Mouse (Mus musculus): ENCODE measurements at regions not wholly inside any gene's neighbourhood (a gene's known extent, or its start where the extent isn't known, plus 50 kb on each side); places are given as distances from the start of the nearest gene placed in this dataset.
"Not testable (repeated sequence)": the region's sequence is repeated elsewhere in the genome, so short reads cannot be mapped to it uniquely, and the experiment has no call there.

DNA sequence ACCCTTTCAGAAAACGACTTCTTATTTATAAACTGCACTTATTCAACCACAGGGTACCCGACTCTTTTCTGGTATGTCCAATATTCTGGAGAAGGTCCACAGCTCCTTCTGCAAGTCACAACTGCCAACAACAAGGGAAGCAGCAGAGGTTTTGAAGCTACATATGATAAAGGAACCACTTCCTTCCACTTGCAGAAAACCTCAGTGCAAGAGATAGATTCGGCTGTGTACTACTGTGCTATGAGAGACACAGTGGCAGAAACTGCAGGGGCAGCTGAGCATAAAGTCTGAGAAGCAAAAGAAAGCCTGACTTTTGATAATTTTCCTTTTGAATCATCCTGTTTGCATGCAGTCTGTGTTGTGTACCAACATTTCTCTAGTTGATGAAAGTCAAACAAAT is 823.8 kb downstream of the Dad1 start:
- H3K27me3 ChIP-seq (ENCODE audit: control insufficient read depth, insufficient read depth, low read length); H3K36me3 ChIP-seq (ENCODE audit: control insufficient read depth, insufficient read depth, low read length); H3K9ac ChIP-seq (ENCODE audit: low read length); H3K4me1 ChIP-seq (ENCODE audit: control insufficient read depth, insufficient read depth, low read length); H3K9me3 ChIP-seq (replicated peaks; ENCODE audit: control insufficient read depth, low read length); H3K4me2 ChIP-seq (ENCODE audit: low read depth, low read length); H3K27ac ChIP-seq (ENCODE audit: low read length); ATAC-seq (ENCODE audit: insufficient read depth, low FRiP score); H3K4me3 ChIP-seq (replicated peaks; ENCODE audit: low read length): not testable (repeated sequence)
- WGBS, result 42% methylated on average over 2 of the region's 3 CpGs

GRCm38 (mm10) chr14:53428447-53428846 is 825.5 kb downstream of the Dad1 start:
- WGBS, result 88% methylated on average over 1 of the region's 1 CpGs
- H3K9ac ChIP-seq (ENCODE audit: low read length), result not testable (repeated sequence)

DNA sequence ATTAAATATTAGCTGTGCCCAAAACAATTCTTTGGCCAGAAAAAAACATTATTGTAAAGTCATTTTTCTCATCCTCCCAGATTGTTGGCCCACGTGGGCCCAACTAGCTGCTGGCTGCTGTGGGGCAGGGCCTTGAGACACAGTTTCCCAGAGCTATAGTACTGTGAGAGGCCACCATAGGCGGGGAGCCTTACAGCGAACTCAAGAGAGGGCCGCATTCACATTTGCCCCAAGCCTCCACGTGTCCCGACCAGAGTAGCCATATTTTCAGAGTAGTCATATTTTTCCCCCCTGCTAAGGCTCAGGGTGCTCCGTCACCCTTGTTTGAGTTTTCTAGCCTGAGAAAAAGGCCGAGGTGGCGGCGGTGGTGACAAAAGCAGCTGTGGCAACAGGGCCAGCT is 826.3 kb downstream of the Dad1 start:
- H3K4me3 ChIP-seq (replicated peaks; ENCODE audit: low read length); H3K9me3 ChIP-seq (replicated peaks; ENCODE audit: control insufficient read depth, low read length); H3K27me3 ChIP-seq (ENCODE audit: control insufficient read depth, insufficient read depth, low read length); ATAC-seq (ENCODE audit: insufficient read depth, low FRiP score); H3K27ac ChIP-seq (ENCODE audit: low read length); H3K4me2 ChIP-seq (ENCODE audit: low read depth, low read length); H3K9ac ChIP-seq (ENCODE audit: low read length); H3K4me1 ChIP-seq (ENCODE audit: control insufficient read depth, insufficient read depth, low read length); H3K36me3 ChIP-seq (ENCODE audit: control insufficient read depth, insufficient read depth, low read length): not testable (repeated sequence)
- WGBS, result 78% methylated on average over 10 of the region's 10 CpGs

More at GRCm38 (mm10) chr14:53428447-53428846, 825.5 kb downstream of the Dad1 start:
- not testable (repeated sequence) for H3K4me3 ChIP-seq (replicated peaks; ENCODE audit: low read length); H3K27ac ChIP-seq (ENCODE audit: low read length); H3K27me3 ChIP-seq (ENCODE audit: control insufficient read depth, insufficient read depth, low read length); H3K4me1 ChIP-seq (ENCODE audit: control insufficient read depth, insufficient read depth, low read length); H3K4me2 ChIP-seq (ENCODE audit: low read depth, low read length); ATAC-seq (ENCODE audit: insufficient read depth, low FRiP score); H3K9me3 ChIP-seq (replicated peaks; ENCODE audit: control insufficient read depth, low read length); H3K36me3 ChIP-seq (ENCODE audit: control insufficient read depth, insufficient read depth, low read length)

- not testable (repeated sequence) for H3K27ac ChIP-seq (ENCODE audit: low read length); H3K4me1 ChIP-seq (ENCODE audit: control insufficient read depth, insufficient read depth, low read length); H3K36me3 ChIP-seq (ENCODE audit: control insufficient read depth, insufficient read depth, low read length); H3K9me3 ChIP-seq (replicated peaks; ENCODE audit: control insufficient read depth, low read length); H3K27me3 ChIP-seq (ENCODE audit: control insufficient read depth, insufficient read depth, low read length); H3K4me3 ChIP-seq (replicated peaks; ENCODE audit: low read length); H3K9ac ChIP-seq (ENCODE audit: low read length); H3K4me2 ChIP-seq (ENCODE audit: low read depth, low read length); ATAC-seq (ENCODE audit: insufficient read depth, low FRiP score)
- 50% methylated on average over 1 of the region's 2 CpGs for WGBS
Measured at GRCm38 (mm10) chr14:53416955-53417354, 836.9 kb downstream of the Dad1 start.

DNA sequence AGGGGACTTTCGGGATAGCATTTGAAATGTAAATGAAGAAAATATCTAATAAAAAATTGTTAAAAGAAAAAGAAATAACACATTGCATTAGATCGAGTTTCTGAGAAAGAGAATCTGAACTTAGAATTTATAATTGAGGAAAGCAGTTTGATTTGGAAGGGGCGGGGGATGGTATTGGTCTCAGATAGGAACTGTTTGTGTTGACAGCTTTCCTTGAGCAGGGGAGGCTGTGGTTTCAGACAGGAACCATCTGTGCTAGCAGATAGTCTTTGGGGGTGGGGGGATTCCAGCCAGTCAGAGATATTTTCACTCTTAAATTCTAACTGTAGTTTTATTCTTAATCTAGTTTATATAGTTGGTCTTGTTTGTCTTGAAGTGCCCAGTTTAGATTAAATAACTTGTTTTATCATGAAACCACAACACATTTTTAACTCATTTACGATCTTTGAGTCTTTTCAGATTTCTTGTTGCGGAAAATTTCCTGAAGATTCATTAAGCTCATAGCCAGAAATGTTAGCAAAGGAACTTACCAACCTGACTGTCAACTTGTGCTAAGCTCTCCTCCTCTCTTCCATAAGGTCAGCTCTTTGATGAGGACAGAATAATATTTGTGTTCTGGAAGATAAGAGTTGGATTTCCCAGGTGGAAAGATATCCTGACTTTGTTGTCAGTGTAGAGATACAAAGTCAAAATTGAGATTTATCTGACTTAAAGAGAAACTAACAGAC is 846.2 kb downstream of the Dad1 start:
- 60% methylated on average over 2 of the region's 5 CpGs for WGBS
- not testable (repeated sequence) for H3K9ac ChIP-seq (ENCODE audit: low read length); H3K4me1 ChIP-seq (ENCODE audit: control insufficient read depth, insufficient read depth, low read length); H3K4me3 ChIP-seq (replicated peaks; ENCODE audit: low read length); H3K4me2 ChIP-seq (ENCODE audit: low read depth, low read length); H3K27ac ChIP-seq (ENCODE audit: low read length); ATAC-seq (ENCODE audit: insufficient read depth, low FRiP score); H3K9me3 ChIP-seq (replicated peaks; ENCODE audit: control insufficient read depth, low read length); H3K36me3 ChIP-seq (ENCODE audit: control insufficient read depth, insufficient read depth, low read length); H3K27me3 ChIP-seq (ENCODE audit: control insufficient read depth, insufficient read depth, low read length)

GRCm38 (mm10) chr14:53390307-53390706 is 863.6 kb downstream of the Dad1 start:
- not testable (repeated sequence) for H3K9ac ChIP-seq (ENCODE audit: low read length); H3K27me3 ChIP-seq (ENCODE audit: control insufficient read depth, insufficient read depth, low read length); H3K27ac ChIP-seq (ENCODE audit: low read length); ATAC-seq (ENCODE audit: insufficient read depth, low FRiP score); H3K9me3 ChIP-seq (replicated peaks; ENCODE audit: control insufficient read depth, low read length); H3K36me3 ChIP-seq (ENCODE audit: control insufficient read depth, insufficient read depth, low read length); H3K4me3 ChIP-seq (replicated peaks; ENCODE audit: low read length); H3K4me2 ChIP-seq (ENCODE audit: low read depth, low read length); H3K4me1 ChIP-seq (ENCODE audit: control insufficient read depth, insufficient read depth, low read length)
- no CpG with 5 or more reads among the region's 1 CpGs for WGBS

DNA sequence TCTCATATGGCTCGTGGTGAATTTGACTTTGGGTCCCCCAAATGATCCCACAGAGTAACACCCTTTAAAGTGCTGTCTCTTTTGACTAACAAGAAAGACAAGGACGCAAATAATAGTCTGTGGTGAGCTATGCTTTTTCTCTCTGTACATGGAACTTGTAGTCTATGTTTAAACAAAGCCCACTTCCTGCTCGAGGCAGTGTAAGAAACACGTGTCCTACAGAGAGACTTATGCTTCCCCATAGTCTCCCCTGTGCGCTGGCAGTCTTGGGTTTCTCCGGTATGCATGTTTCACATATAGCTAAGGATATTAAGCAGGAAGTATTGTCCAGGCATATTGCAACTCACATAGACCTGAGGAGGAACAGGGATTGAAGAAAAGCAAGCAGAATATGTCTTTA is 879.0 kb upstream of the Olfr1507 start:
- WGBS, result 74% methylated on average over 5 of the region's 6 CpGs
- not testable (repeated sequence) for H3K4me2 ChIP-seq (ENCODE audit: low read depth, low read length); H3K4me1 ChIP-seq (ENCODE audit: control insufficient read depth, insufficient read depth, low read length); H3K27ac ChIP-seq (ENCODE audit: low read length); H3K4me3 ChIP-seq (replicated peaks; ENCODE audit: low read length); H3K27me3 ChIP-seq (ENCODE audit: control insufficient read depth, insufficient read depth, low read length); ATAC-seq (ENCODE audit: insufficient read depth, low FRiP score); H3K36me3 ChIP-seq (ENCODE audit: control insufficient read depth, insufficient read depth, low read length); H3K9me3 ChIP-seq (replicated peaks; ENCODE audit: control insufficient read depth, low read length); H3K9ac ChIP-seq (ENCODE audit: low read length)

GRCm38 (mm10) chr14:53373777-53374468 is 878.4 kb upstream of the Olfr1507 start:
- no CpG with 5 or more reads among the region's 2 CpGs for WGBS
- H3K27ac ChIP-seq (ENCODE audit: low read length); ATAC-seq (ENCODE audit: insufficient read depth, low FRiP score); H3K27me3 ChIP-seq (ENCODE audit: control insufficient read depth, insufficient read depth, low read length); H3K9ac ChIP-seq (ENCODE audit: low read length); H3K4me1 ChIP-seq (ENCODE audit: control insufficient read depth, insufficient read depth, low read length); H3K4me2 ChIP-seq (ENCODE audit: low read depth, low read length); H3K36me3 ChIP-seq (ENCODE audit: control insufficient read depth, insufficient read depth, low read length); H3K9me3 ChIP-seq (replicated peaks; ENCODE audit: control insufficient read depth, low read length); H3K4me3 ChIP-seq (replicated peaks; ENCODE audit: low read length): not testable (repeated sequence)

DNA sequence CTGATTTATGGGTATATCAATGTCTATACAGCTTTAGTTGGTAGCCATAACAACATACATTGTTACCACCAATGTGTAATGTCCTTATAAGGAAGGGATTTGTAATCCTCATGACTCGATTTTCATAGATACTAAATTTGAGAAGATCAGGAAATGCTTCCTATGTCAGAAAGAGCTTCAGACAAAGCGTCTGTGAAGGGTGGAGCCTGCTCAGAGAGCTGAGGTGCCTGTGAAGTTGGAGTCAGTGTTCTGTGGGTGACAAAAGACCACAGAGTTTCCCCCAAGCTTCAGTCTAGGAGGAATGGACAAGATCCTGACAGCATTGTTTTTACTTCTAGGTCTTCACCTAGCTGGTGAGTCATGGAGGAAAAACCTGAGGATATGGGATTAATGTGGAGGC is 874.2 kb upstream of the Olfr1507 start:
- Histone ChIP-seq H3K27me3 (ENCODE audit: control insufficient read depth, insufficient read depth, low read length) (no peaks in the 10 kb centered on the region), H3K9me3 (replicated peaks; ENCODE audit: control insufficient read depth, low read length) (no peaks in the 10 kb centered on the region), H3K9ac (ENCODE audit: low read length) (no peak overlapping the region), H3K4me1 (ENCODE audit: control insufficient read depth, insufficient read depth, low read length) (no peaks in the 10 kb centered on the region), H3K4me2 (ENCODE audit: low read depth, low read length) (no peak overlapping the region), H3K4me3 (replicated peaks; ENCODE audit: low read length) (no peak overlapping the region), H3K36me3 (ENCODE audit: control insufficient read depth, insufficient read depth, low read length) (no peaks in the 10 kb centered on the region), H3K27ac (ENCODE audit: low read length) (no peak overlapping the region)
- no peak for ATAC-seq (ENCODE audit: insufficient read depth, low FRiP score)
- WGBS, result 66% methylated on average over 2 of the region's 2 CpGs

Measured in stomach, embryonic 16.5 days (tissue).